Comparison of ENCODE assay signal across 11 mouse cellular contexts in the genomic region with DNA sequence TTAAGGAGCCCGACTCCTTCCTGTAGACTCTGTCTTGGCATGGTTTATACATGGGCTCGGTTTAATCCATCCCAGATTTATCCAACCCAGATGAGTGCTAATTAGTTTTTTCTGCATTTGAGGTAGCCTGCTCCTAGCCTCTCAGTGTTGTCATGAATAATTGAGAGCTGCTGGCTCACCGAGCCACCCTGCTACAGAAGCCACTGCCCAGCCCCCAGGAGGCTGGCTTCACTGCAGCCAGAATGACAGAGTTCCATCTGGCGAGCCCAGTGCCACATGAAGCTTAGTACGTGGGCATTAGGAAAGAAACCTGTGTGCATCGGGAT. TPM values are rescaled to one million over a fixed set of nuclear protein-coding genes. Genes with fewer than 3 reads are reported as not detected.
DNase-seq lines count a peak whose midpoint lies in the region; ATAC-seq lines count a peak whose summit lies in the region.
"Had no signal": no experiment of that assay in that cellular context is flagged by ENCODE, and none has a peak within 500 bp of the region (broad histone marks: within the 10 kb centered on the region; RNA-seq: fewer than 3 reads in every experiment).

No protein-coding gene starts in this region.

- H3K4me1 ChIP-seq in forebrain, embryonic 10.5 days: peaks cover 20% of the 10 kb centered on the region
- H3K4me1 ChIP-seq in limb, embryonic 10.5 days: peaks cover 39% of the 10 kb centered on the region

- H3K27ac ChIP-seq in forebrain, embryonic 10.5 days: peak overlapping the region; percentile 68
- H3K27ac ChIP-seq in limb, embryonic 10.5 days: peak overlapping the region; percentile 82
- H3K27ac ChIP-seq: macrophage had no signal

- peak; percentile 69 for DNase-seq in left cerebral cortex, postnatal 4 days
- no peak for DNase-seq in left cerebral cortex, postnatal 25 days (ENCODE audit: low spot score in 2 of 2)
- DNase-seq in forebrain, embryonic 10.5 days (ENCODE audit: extremely low spot score, low spot score): no peak
- DNase-seq in limb, embryonic 10.5 days (ENCODE audit: low spot score): no peak
- DNase-seq in retina, embryonic 14.5 days (ENCODE audit: low spot score): peak; percentile 54
- DNase-seq in lung, postnatal 25 days (ENCODE audit: low spot score): no peak
- no peak for DNase-seq in natural killer cell, adult 2 months (ENCODE audit: low spot score in 2 of 2)
- DNase-seq: heart, postnatal 10 days had no signal

- no peak for ATAC-seq in megakaryocyte, adult 5-6 weeks (ENCODE audit: poor library complexity, severe bottlenecking)
- ATAC-seq: activated CD4-positive, CD25-positive, alpha-beta regulatory T cell, adult 4 months had no signal

- H3K4me3 ChIP-seq in forebrain, embryonic 10.5 days: no peak overlapping the region
- no peak overlapping the region for H3K4me3 ChIP-seq in limb, embryonic 10.5 days

- no peaks in the 10 kb centered on the region for H3K9me3 ChIP-seq in forebrain, embryonic 10.5 days
- no peaks in the 10 kb centered on the region for H3K9me3 ChIP-seq in limb, embryonic 10.5 days (replicated peaks)

- intact Hi-C loops in left cerebral cortex, postnatal 4 days (cut with DNase I): no loop called here
- intact Hi-C loops in left cerebral cortex, postnatal 25 days (cut with DNase I): no loop called here

- no peaks in the 10 kb centered on the region for H3K36me3 ChIP-seq in forebrain, embryonic 10.5 days (replicated peaks)
- no peaks in the 10 kb centered on the region for H3K36me3 ChIP-seq in limb, embryonic 10.5 days

- H3K27me3 ChIP-seq in forebrain, embryonic 10.5 days (ENCODE audit: poor library complexity, severe bottlenecking): no peaks in the 10 kb centered on the region
- H3K27me3 ChIP-seq in limb, embryonic 10.5 days (ENCODE audit: low read depth, poor library complexity, severe bottlenecking): no peaks in the 10 kb centered on the region

- 46% methylated on average over 6 of the region's 6 CpGs for WGBS in forebrain, embryonic 10.5 days
- WGBS in limb, embryonic 10.5 days: 34% methylated on average over 6 of the region's 6 CpGs

RNA-seq across cellular contexts. Expression of a gene that starts 30.0 kb away (rescaled TPM):
- total RNA-seq in left cerebral cortex, postnatal 4 days (2021): 1 to 10 TPM; 9.5 to 9.9 TPM
- total RNA-seq in left cerebral cortex, postnatal 25 days (2021): 1 to 10 TPM; 8.2 to 8.8 TPM
- 0.70 and 0.74 TPM in 2 replicates for polyA plus RNA-seq in forebrain, embryonic 10.5 days (2016; fragmentation: Nextera tagmentation; extraction: Ambion mirVana)
- 0.77 and 0.99 TPM in 2 replicates for polyA plus RNA-seq in limb, embryonic 10.5 days (2016; fragmentation: Nextera tagmentation; extraction: Ambion mirVana)
- not detected in 2 replicates for total RNA-seq in megakaryocyte, adult 5-6 weeks (2015)
- not detected in 2 replicates for total RNA-seq in megakaryocyte, adult 5-6 weeks (2017)

Comparison
In these comparisons a context has a peak if more than half of its experiments do, and no peak if none do; other contexts are left out.
1. DNase-seq: peak in left cerebral cortex, postnatal 4 days (single experiment) and retina, embryonic 14.5 days (single experiment); none in left cerebral cortex, postnatal 25 days (0 of 2), forebrain, embryonic 10.5 days (single experiment), limb, embryonic 10.5 days (single experiment), lung, postnatal 25 days (single experiment) and natural killer cell, adult 2 months (0 of 2).
2. RNA of a gene that starts 30.0 kb away (total RNA-seq): 9.5 to 9.9 TPM in left cerebral cortex, postnatal 4 days and 8.2 to 8.8 TPM in left cerebral cortex, postnatal 25 days; not detected in megakaryocyte, adult 5-6 weeks; every median in the first group is over 4 times any median in the second.